Comparison of ENCODE assay signal across 8 mouse cellular contexts in the genomic region with DNA sequence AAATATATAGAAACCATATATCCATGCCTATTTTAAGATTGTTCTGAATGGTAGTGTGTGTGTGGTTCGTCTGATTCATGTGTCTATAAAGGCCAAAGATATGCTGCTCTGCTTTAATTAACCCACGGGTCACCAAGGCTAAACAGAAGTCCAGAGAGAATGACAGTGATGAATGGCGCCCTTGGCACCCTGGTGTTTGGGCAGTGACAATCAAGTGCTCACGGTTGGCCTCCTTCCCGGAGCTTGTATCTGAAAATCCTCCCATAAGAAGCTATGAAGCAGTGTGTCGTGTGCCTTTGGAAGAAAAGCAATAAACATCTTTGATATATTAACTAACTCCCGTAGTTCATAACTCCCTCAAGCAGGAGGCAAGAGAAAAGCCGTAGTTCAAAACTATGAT.
DNase-seq lines count a peak whose midpoint lies in the region; ATAC-seq and TF ChIP-seq lines count a peak whose summit lies in the region.

No protein-coding gene starts in this region.

- no peaks in the 10 kb centered on the region for H3K9me3 ChIP-seq in heart, embryonic 16.5 days (replicated peaks; ENCODE audit: control insufficient read depth, low read length)
- no peaks in the 10 kb centered on the region for H3K9me3 ChIP-seq in heart, embryonic 12.5 days (replicated peaks)
- H3K9me3 ChIP-seq in hindbrain, postnatal 0 days (ENCODE audit: low read length): no peaks in the 10 kb centered on the region
- H3K9me3 ChIP-seq in neural tube, embryonic 14.5 days (ENCODE audit: control insufficient read depth, low read length): no peaks in the 10 kb centered on the region

- WGBS in heart, embryonic 16.5 days: 42% methylated on average over 8 of the region's 8 CpGs
- WGBS in heart, embryonic 12.5 days: 56% methylated on average over 8 of the region's 8 CpGs
- WGBS in hindbrain, postnatal 0 days: 17% methylated on average over 8 of the region's 8 CpGs
- WGBS in neural tube, embryonic 14.5 days: 11% methylated on average over 8 of the region's 8 CpGs

- peak overlapping the region; percentile 48 for H3K4me2 ChIP-seq in heart, embryonic 16.5 days (ENCODE audit: low read depth, low read length)
- H3K4me2 ChIP-seq in heart, embryonic 12.5 days: no peak overlapping the region
- peak overlapping the region; percentile 41 for H3K4me2 ChIP-seq in hindbrain, postnatal 0 days (ENCODE audit: low read depth, low read length)
- no peak overlapping the region for H3K4me2 ChIP-seq in neural tube, embryonic 14.5 days (ENCODE audit: low read depth, low read length)

- H3K9ac ChIP-seq in heart, embryonic 16.5 days (ENCODE audit: low read length): no peak overlapping the region
- H3K9ac ChIP-seq in heart, embryonic 12.5 days: no peak overlapping the region
- no peak overlapping the region for H3K9ac ChIP-seq in hindbrain, postnatal 0 days (replicated peaks; ENCODE audit: low read length)
- H3K9ac ChIP-seq in neural tube, embryonic 14.5 days (replicated peaks; ENCODE audit: low read depth, low read length): no peak overlapping the region

- no peak overlapping the region for H3K4me3 ChIP-seq in heart, embryonic 16.5 days (ENCODE audit: low read length)
- no peak overlapping the region for H3K4me3 ChIP-seq in heart, embryonic 12.5 days
- H3K4me3 ChIP-seq in hindbrain, postnatal 0 days (ENCODE audit: low read length): peak overlapping the region; percentile 3; the same call in 1 of the 2 replicates
- no peak overlapping the region for H3K4me3 ChIP-seq in neural tube, embryonic 14.5 days (ENCODE audit: low read depth, low read length)

- peak; percentile 57 for DNase-seq in cerebellum, adult 9-10 months
- peak; percentile 72 for DNase-seq in hindbrain, postnatal 0 days (ENCODE audit: low spot score)
- no peak for DNase-seq in T-cell, adult 2 months (ENCODE audit: low spot score)
- no peak for DNase-seq in urinary bladder, postnatal 4 days (ENCODE audit: low spot score in 2 of 2)
- DNase-seq in thymus, postnatal 0 days (ENCODE audit: low spot score): no peak

- H3K4me1 ChIP-seq in heart, embryonic 16.5 days (ENCODE audit: control insufficient read depth, insufficient read depth, low read length): peaks cover 3% of the 10 kb centered on the region; the same call in 1 of the 2 replicates
- H3K4me1 ChIP-seq in heart, embryonic 12.5 days (replicated peaks): no peaks in the 10 kb centered on the region
- no peaks in the 10 kb centered on the region for H3K4me1 ChIP-seq in hindbrain, postnatal 0 days (ENCODE audit: insufficient read depth, low read length)
- H3K4me1 ChIP-seq in neural tube, embryonic 14.5 days (ENCODE audit: control insufficient read depth, insufficient read depth, low read length): no peaks in the 10 kb centered on the region

- H3K36me3 ChIP-seq in heart, embryonic 16.5 days (ENCODE audit: control insufficient read depth, insufficient read depth): no peaks in the 10 kb centered on the region
- no peaks in the 10 kb centered on the region for H3K36me3 ChIP-seq in heart, embryonic 12.5 days
- H3K36me3 ChIP-seq in hindbrain, postnatal 0 days (ENCODE audit: insufficient read depth, low read length): no peaks in the 10 kb centered on the region
- no peaks in the 10 kb centered on the region for H3K36me3 ChIP-seq in neural tube, embryonic 14.5 days (ENCODE audit: control insufficient read depth, insufficient read depth, low read length)

- H3K27me3 ChIP-seq in heart, embryonic 16.5 days (ENCODE audit: control insufficient read depth, insufficient read depth, low read length): no peaks in the 10 kb centered on the region
- H3K27me3 ChIP-seq in heart, embryonic 12.5 days (replicated peaks): no peaks in the 10 kb centered on the region
- no peaks in the 10 kb centered on the region for H3K27me3 ChIP-seq in hindbrain, postnatal 0 days (ENCODE audit: insufficient read depth, low read length)
- no peaks in the 10 kb centered on the region for H3K27me3 ChIP-seq in neural tube, embryonic 14.5 days (ENCODE audit: control insufficient read depth, insufficient read depth, low read length)

- TF ChIP-seq CTCF in hindbrain, postnatal 0 days (IDR thresholded peaks at IDR 0.05; ENCODE audit: low read depth): no peak

- H3K27ac ChIP-seq in heart, embryonic 16.5 days (ENCODE audit: low read length): no peak overlapping the region
- no peak overlapping the region for H3K27ac ChIP-seq in heart, embryonic 12.5 days (ENCODE audit: poor library complexity, severe bottlenecking)
- no peak overlapping the region; the same call in 1 of the 2 replicates for H3K27ac ChIP-seq in hindbrain, postnatal 0 days
- H3K27ac ChIP-seq in neural tube, embryonic 14.5 days (ENCODE audit: low read depth, low read length): no peak overlapping the region

- ATAC-seq in heart, embryonic 16.5 days (replicated peaks; ENCODE audit: extremely low read depth, insufficient read depth, low FRiP score): peak; percentile 32; the same call in 1 of the 2 replicates
- no peak for ATAC-seq in heart, embryonic 12.5 days (ENCODE audit: insufficient number of reproducible peaks, low FRiP score)
- peak; percentile 55; the same call in 1 of the 2 replicates for ATAC-seq in hindbrain, postnatal 0 days
- 0 out of 2 replicates have a peak, but pooled peaks have one; percentile 41 for ATAC-seq in neural tube, embryonic 14.5 days (ENCODE audit: low read depth)

Comparison
In these comparisons a context has a peak if more than half of its experiments do, and no peak if none do; other contexts are left out.
1. H3K4me2 ChIP-seq: peak in heart, embryonic 16.5 days (single experiment) and hindbrain, postnatal 0 days (single experiment); none in heart, embryonic 12.5 days (single experiment) and neural tube, embryonic 14.5 days (single experiment).
2. DNase-seq: peak in cerebellum, adult 9-10 months (single experiment) and hindbrain, postnatal 0 days (single experiment); none in T-cell, adult 2 months (single experiment), urinary bladder, postnatal 4 days (0 of 2) and thymus, postnatal 0 days (single experiment).